Mouse (Mus musculus) heart, embryonic 11.5 days (tissue): ENCODE results near the gene Dusp13. TPM values are rescaled to one million over a fixed set of nuclear protein-coding genes. Genes with fewer than 3 reads are reported as not detected.

Source experiments
- polyA plus RNA-seq: library from polyadenylated mRNA; unstranded; fragments of >200 nt; fragmentation: Nextera tagmentation; extraction: Ambion mirVana; gene quantifications from 2 replicates; pipeline ENCODE4 v1.2.1, GENCODE M21; 2014

Gene Dusp13
- polyA plus RNA-seq, 1 experiment from 2014 or later = not detected

Other genes starting within 250 kb of the Dusp13 start
- 0.73 TPM in 1 of 2 replicates, not detected in the other for gene Dupd1, start 36.6 kb downstream of the Dusp13 start, polyA plus RNA-seq
- 10.8 TPM in 2 replicates for gene Samd8, start 650 bp downstream of the Dusp13 start, polyA plus RNA-seq
- 434 and 456 TPM in 2 replicates for gene Vdac2, start 74.1 kb upstream of the Dusp13 start, polyA plus RNA-seq
- 38.6 and 44.5 TPM in 2 replicates for gene Comtd1, start 97.8 kb upstream of the Dusp13 start, polyA plus RNA-seq
- gene Zfp503, start 238.4 kb upstream of the Dusp13 start, polyA plus RNA-seq = 2.3 and 3.3 TPM in 2 replicates